Mouse (Mus musculus): Measurements from ENCODE around the gene Bsn. TPM values are rescaled to one million over a fixed set of nuclear protein-coding genes. Genes with fewer than 3 reads are reported as not detected.

Gene Bsn
- total RNA-seq, 2 experiments from 2014 or later = 203 to 219 TPM

Small RNAs within 50 kb of the gene (microRNA-seq; reads per million reads assigned to microRNA genes)
- gene Gm47303 (0 to 0.23 reads per million in 2 experiments), gene Mir7088 (0 reads per million in 2 experiments)

Other genes starting within 250 kb of the Bsn start
- gene Traip, start 240.2 kb downstream of the Bsn start, total RNA-seq (2021) = 10 to 100 TPM; 22.3 to 23.8 TPM
- 1 to 10 TPM; 2.7 to 3.2 TPM for gene Uba7, start 214.9 kb downstream of the Bsn start, total RNA-seq (2021)
- 1 to 10 TPM; 1.2 to 1.6 TPM for gene Gm20661, start 207.3 kb downstream of the Bsn start, total RNA-seq (2021)
- gene Inka1, start 204.5 kb downstream of the Bsn start, total RNA-seq (2021) = 10 to 100 TPM in 1 of 2 experiments, 1 to 10 TPM in 1; 9.2 to 11.5 TPM
- 1 to 10 TPM; 4.0 TPM for gene Cdhr4, start 197.9 kb downstream of the Bsn start, total RNA-seq (2021)
- gene Gm20662, start 194.0 kb downstream of the Bsn start, total RNA-seq (2021) = 1 to 10 TPM in 1 of 2 experiments, not detected in 1; 1.1 TPM
- gene Ip6k1, start 187.9 kb downstream of the Bsn start, total RNA-seq (2021) = 100 to 1,000 TPM; 178 to 188 TPM
- gene Gmppb, start 141.1 kb downstream of the Bsn start, total RNA-seq (2021) = 10 to 100 TPM; 14.7 to 17.5 TPM
- gene Amigo3, start 137.2 kb downstream of the Bsn start, total RNA-seq (2021) = 1 to 10 TPM; 2.2 to 2.8 TPM
- not detected for gene Mst1, start 109.9 kb downstream of the Bsn start, total RNA-seq (2021)
- 10 to 100 TPM; 84.9 to 86.8 TPM for gene Rnf123, start 107.0 kb downstream of the Bsn start, total RNA-seq (2021)
- gene Apeh, start 95.8 kb downstream of the Bsn start, total RNA-seq (2021) = 10 to 100 TPM; 39.4 to 42.8 TPM
- 100 to 1,000 TPM; 119 to 120 TPM for gene Dag1, start 73.6 kb upstream of the Bsn start, total RNA-seq (2021)
- 10 to 100 TPM; 85.7 to 86.1 TPM for gene Nicn1, start 100.0 kb upstream of the Bsn start, total RNA-seq (2021)
- gene Amt, start 106.5 kb upstream of the Bsn start, total RNA-seq (2021) = 10 to 100 TPM; 27.1 to 27.9 TPM
- 100 to 1,000 TPM; 189 to 198 TPM for gene Rhoa, start 115.7 kb upstream of the Bsn start, total RNA-seq (2021)
- 10 to 100 TPM; 45.3 to 46.8 TPM for gene Tcta, start 115.8 kb upstream of the Bsn start, total RNA-seq (2021)
- 10 to 100 TPM; 67.3 to 68.7 TPM for gene Gpx1, start 148.5 kb upstream of the Bsn start, total RNA-seq (2021)
- gene Usp4, start 157.5 kb upstream of the Bsn start, total RNA-seq (2021) = 100 to 1,000 TPM; 111 to 121 TPM
- 1 to 10 TPM in 1 of 2 experiments, under 1 TPM in 1; 0.86 to 1.2 TPM for gene 1700102P08Rik, start 202.4 kb upstream of the Bsn start, total RNA-seq (2021)
- gene Ccdc36, start 238.1 kb upstream of the Bsn start, total RNA-seq (2021) = under 1 TPM in 1 of 2 experiments, not detected in 1; 0.14 TPM
- not detected for gene BC048562, start 246.1 kb upstream of the Bsn start, total RNA-seq (2021)